Mouse (Mus musculus) ES-E14 (cell line): ENCODE measurements at regions not wholly inside any gene's neighbourhood (a gene's known extent, or its start where the extent isn't known, plus 50 kb on each side); places are given as distances from the start of the nearest gene placed in this dataset.

Experiments used
- DNase-seq: peaks from one replicate; pipeline ENCODE4 v3.0.0-alpha.2; 2013; ENCODE audit warnings: low read depth, low spot score
- H3K27ac ChIP-seq: 2 replicates; pipeline ENCODE4 v1.5.1; 2012; ENCODE audit warnings: low read depth, mild to moderate bottlenecking, low read length, moderate library complexity, mixed read lengths; ENCODE audit not compliant: poor library complexity, insufficient read depth, severe bottlenecking
- H3K36me3 ChIP-seq: 2 replicates; pipeline ENCODE4 v1.6.1; 2012; ENCODE audit warnings: mild to moderate bottlenecking, low read length, moderate library complexity, mixed read lengths; ENCODE audit not compliant: control insufficient read depth, poor library complexity, insufficient read depth, severe bottlenecking
- H3K4me1 ChIP-seq, 2 experiments: fragments of 150-350 bp in 1 of 2; sonication (generic) in 1 of 2; 2 replicates each; pipeline ENCODE4 v1.6.1; 2012; ENCODE audit warnings: low read length in 2 of 2, mild to moderate bottlenecking in 1 of 2, mixed read lengths in 1 of 2; ENCODE audit not compliant: control insufficient read depth in 2 of 2, insufficient read depth in 2 of 2, poor library complexity in 1 of 2
- H3K4me3 ChIP-seq, 2 experiments: fragments of 150-350 bp in 1 of 2; sonication (generic) in 1 of 2; 2 replicates each; pipeline ENCODE4 v1.5.1; 2012; ENCODE audit warnings: low read length in 2 of 2, low read depth in 1 of 2, mild to moderate bottlenecking in 1 of 2, mixed read lengths in 1 of 2; ENCODE audit not compliant: insufficient read depth in 1 of 2, poor library complexity in 1 of 2, severe bottlenecking in 1 of 2
- H3K9ac ChIP-seq: 2 replicates; pipeline ENCODE4 v1.6.1; 2012; ENCODE audit warnings: low read depth, mild to moderate bottlenecking, low read length, mixed read lengths; ENCODE audit not compliant: poor library complexity, insufficient read depth, severe bottlenecking
- H3K9me3 ChIP-seq: fragments of 150-350 bp; sonication (generic); 2 replicates; pipeline ENCODE4 v1.6.1; 2012; ENCODE audit warnings: low read depth, mild to moderate bottlenecking, low read length; ENCODE audit not compliant: control insufficient read depth, insufficient read depth
- CHD2 ChIP-seq: IDR thresholded peaks from 2 replicates; pipeline ENCODE4 v1.6.1; 2014; ENCODE audit warnings: mild to moderate bottlenecking, low read depth, low read length, inconsistent platforms
- HCFC1 ChIP-seq: IDR thresholded peaks from 2 replicates; pipeline ENCODE4 v1.6.1; 2012; ENCODE audit warnings: low read length, inconsistent platforms, borderline replicate concordance; ENCODE audit not compliant: insufficient read depth
- MAFK ChIP-seq: IDR thresholded peaks from 2 replicates; pipeline ENCODE4 v1.6.1; 2014; ENCODE audit warnings: mild to moderate bottlenecking, low read depth, low read length, inconsistent platforms; ENCODE audit not compliant: insufficient read depth
- ZC3H11A ChIP-seq: IDR thresholded peaks from 2 replicates; pipeline ENCODE4 v1.6.1; 2012; ENCODE audit warnings: low read depth, mild to moderate bottlenecking, inconsistent platforms, low read length, borderline replicate concordance
- ZNF384 ChIP-seq: IDR thresholded peaks from 2 replicates; pipeline ENCODE4 v1.6.1; 2012; ENCODE audit warnings: low read depth, low read length, inconsistent platforms
- in situ Hi-C, 2 experiments: fragments of 600-800 bp; cut with MboI; formaldehyde crosslinking; loops; one replicate each; pipeline ENCODE4 v1.15.1; 2025; ENCODE audit warnings: low sequenced_read_pairs in 2 of 2, inconsistent platforms in 1 of 2; ENCODE audit not compliant: unreplicated experiment in 2 of 2

- TF ChIP-seq ZC3H11A (no peak), ZNF384 (no peak), MAFK (no peak), HCFC1 (no peak), CHD2 (no peak)
- no peak for DNase-seq
- H3K27ac ChIP-seq: no peak overlapping the region
- no peak overlapping the region for H3K4me3 ChIP-seq
- H3K9me3 ChIP-seq: no peaks in the 10 kb centered on the region
- no peaks in the 10 kb centered on the region for H3K4me1 ChIP-seq
- no peak overlapping the region for H3K9ac ChIP-seq
- no peaks in the 10 kb centered on the region for H3K36me3 ChIP-seq
- in situ Hi-C loops: no loop called here
Measured at GRCm38 (mm10) chr3:120305608-120306007, 521.3 kb upstream of the Ptbp2 start.
